Mouse (Mus musculus) cerebellum, adult 2 months (tissue): ENCODE data around the gene Cops8. TPM values are rescaled to one million over a fixed set of nuclear protein-coding genes. Genes with fewer than 3 reads are reported as not detected.

ENCODE experiments used
- DNase-seq, 2 experiments: peaks; one replicate each; pipeline ENCODE4 v3.0.0; 2021
- H3K27ac ChIP-seq: fragments of 200-500 bp; 2 replicates; pipeline ENCODE4 v1.5.1; 2012; ENCODE audit warnings: low read length, control low read depth, inconsistent platforms; ENCODE audit not compliant: insufficient read depth
- H3K27me3 ChIP-seq: fragments of 200-500 bp; 2 replicates; pipeline ENCODE4 v1.6.1; 2012; ENCODE audit warnings: inconsistent platforms, mild to moderate bottlenecking, low read length, moderate library complexity; ENCODE audit not compliant: control insufficient read depth, insufficient read depth
- H3K4me1 ChIP-seq: fragments of 200-500 bp; 2 replicates; pipeline ENCODE4 v1.6.1; 2011; ENCODE audit warnings: low read length; ENCODE audit not compliant: control insufficient read depth, insufficient read depth
- H3K4me3 ChIP-seq: fragments of 200-500 bp; replicated peaks from 2 replicates; pipeline ENCODE3; 2011; ENCODE audit warnings: mild to moderate bottlenecking, low read depth, low read length, control low read depth; ENCODE audit not compliant: insufficient read depth
- CTCF ChIP-seq: fragments of 200-500 bp; IDR thresholded peaks from 2 replicates; pipeline ENCODE4 v1.5.1; 2011; ENCODE audit warnings: low read depth, mild to moderate bottlenecking, control low read depth, low read length, moderate library complexity, borderline replicate concordance; ENCODE audit not compliant: insufficient read depth
- POLR2A ChIP-seq: fragments of 200-500 bp; IDR thresholded peaks from 2 replicates; pipeline ENCODE4 v1.6.1; 2011; ENCODE audit warnings: low read length, control low read depth, borderline replicate concordance; ENCODE audit not compliant: insufficient read depth
- WGBS: fragments of 180-500 bp; shearing (Covaris S2); methylation state at CpG from one replicate; pipeline ENCODE4 v1.1.7; 2018; 5-methylcytosine and 5-hydroxymethylcytosine counted together
- polyA plus RNA-seq: library from polyadenylated mRNA; depleted of rRNA; stranded (reverse); fragments of >200 nt; gene quantifications from 2 replicates; pipeline ENCODE4 v1.2.3, GENCODE M21; 2012

The Cops8 gene
- polyA plus RNA-seq, 1 experiment, result 120 TPM

GRCm38 (mm10) chr1:90577417-90577816, 25.4 kb upstream of the Cops8 start:
- 72% methylated on average over 5 of the region's 5 CpGs for WGBS
- Histone ChIP-seq H3K4me1 (no peaks in the 10 kb centered on the region), H3K4me3 (no peak overlapping the region), H3K27me3 (no peaks in the 10 kb centered on the region), H3K27ac (no peak overlapping the region)
- TF ChIP-seq CTCF, result no peak
- no peak for TF ChIP-seq POLR2A
- DNase-seq, result no peak

GRCm38 (mm10) chr1:90582635-90583034, 20.1 kb upstream of the Cops8 start:
- H3K4me3 ChIP-seq, result no peak overlapping the region
- H3K27me3 ChIP-seq, result no peaks in the 10 kb centered on the region
- 81% methylated on average over 7 of the region's 7 CpGs for WGBS
- no peak for DNase-seq
- H3K27ac ChIP-seq, result no peak overlapping the region
- H3K4me1 ChIP-seq, result no peaks in the 10 kb centered on the region
- TF ChIP-seq CTCF, result no peak

- 62% methylated on average over 9 of the region's 9 CpGs for WGBS
- no peak for TF ChIP-seq POLR2A
- peak; percentile 67 for TF ChIP-seq CTCF
- Histone ChIP-seq H3K27me3 (no peaks in the 10 kb centered on the region), H3K4me3 (no peak overlapping the region), H3K4me1 (peaks cover 3% of the 10 kb centered on the region; the same call in 1 of the 2 replicates), H3K27ac (no peak overlapping the region)
- DNase-seq, result peak; percentile 56 to 63
These were observed 14.6 kb upstream of the Cops8 start for GRCm38 (mm10) chr1:90588021-90588734.

- TF ChIP-seq CTCF, result peak; percentile 45
- TF ChIP-seq POLR2A, result no peak
- WGBS, result 38% methylated on average over 2 of the region's 2 CpGs
- Histone ChIP-seq H3K4me3 (no peak overlapping the region), H3K4me1 (peaks cover 3% of the 10 kb centered on the region; the same call in 1 of the 2 replicates), H3K27ac (no peak overlapping the region), H3K27me3 (no peaks in the 10 kb centered on the region; the same call in 1 of the 2 replicates)
- DNase-seq, result peak in 1 of 2 experiments; percentile 17
These were observed 12.0 kb upstream of the Cops8 start for GRCm38 (mm10) chr1:90590797-90591196.

- 23% methylated on average over 6 of the region's 6 CpGs for WGBS
- no peak overlapping the region for H3K27ac ChIP-seq
- no peaks in the 10 kb centered on the region; the same call in 1 of the 2 replicates for H3K27me3 ChIP-seq
- peak; percentile 92 for TF ChIP-seq CTCF
- no peak for TF ChIP-seq POLR2A
- peaks cover 3% of the 10 kb centered on the region; the same call in 1 of the 2 replicates for H3K4me1 ChIP-seq
- DNase-seq, result peak; percentile 38 to 68
- H3K4me3 ChIP-seq, result no peak overlapping the region
These were observed 10.0 kb upstream of the Cops8 start for GRCm38 (mm10) chr1:90592784-90593183.

- TF ChIP-seq POLR2A (no peak), CTCF (no peak)
- Histone ChIP-seq H3K27ac (no peak overlapping the region), H3K4me1 (peaks cover 1% of the 10 kb centered on the region; the same call in 1 of the 2 replicates), H3K4me3 (no peak overlapping the region), H3K27me3 (no peaks in the 10 kb centered on the region)
- WGBS, result 9% methylated on average over 3 of the region's 3 CpGs
- no peak for DNase-seq
These were observed 3.6 kb upstream of the Cops8 start for GRCm38 (mm10) chr1:90599226-90599625.

- no peaks in the 10 kb centered on the region for H3K27me3 ChIP-seq
- WGBS, result 74% methylated on average over 3 of the region's 3 CpGs
- peaks cover 2% of the 10 kb centered on the region; the same call in 1 of the 2 replicates for H3K4me1 ChIP-seq
- H3K4me3 ChIP-seq, result no peak overlapping the region
- H3K27ac ChIP-seq, result no peak overlapping the region
- no peak for TF ChIP-seq CTCF
- TF ChIP-seq POLR2A, result no peak
- DNase-seq, result no peak
These were observed 1.7 kb upstream of the Cops8 start for GRCm38 (mm10) chr1:90601096-90601495.

GRCm38 (mm10) chr1:90603561-90603887, 743 bp downstream of the Cops8 start:
- DNase-seq, result no peak
- Histone ChIP-seq H3K4me1 (peaks cover 2% of the 10 kb centered on the region; the same call in 1 of the 2 replicates), H3K27ac (no peak overlapping the region), H3K4me3 (peak overlapping the region; percentile 98), H3K27me3 (no peaks in the 10 kb centered on the region)
- no peak for TF ChIP-seq CTCF
- TF ChIP-seq POLR2A, result no peak
- WGBS, result under 1% methylated on average over 26 of the region's 26 CpGs
